Mouse (Mus musculus) midbrain, embryonic 16.5 days (tissue): ENCODE measurements around the gene Rapsn. TPM values are rescaled to one million over a fixed set of nuclear protein-coding genes. Genes with fewer than 3 reads are reported as not detected.

ENCODE experiments used
- ATAC-seq: fragments of 200-750 bp; cut with Nextera tagmentation; 2 replicates; pipeline ENCODE4 v1.8.0; 2017; ENCODE audit warnings: moderate TSS enrichment
- H3K27ac ChIP-seq: fragments of 300-500 bp; sonication (generic); 2 replicates; pipeline ENCODE4 v1.5.1; 2014; ENCODE audit warnings: mild to moderate bottlenecking, low read length, mixed read lengths
- H3K27me3 ChIP-seq: fragments of 300-500 bp; sonication (generic); 2 replicates; pipeline ENCODE4 v1.6.1; 2014; ENCODE audit warnings: low read depth, low read length, mixed read lengths; ENCODE audit not compliant: control insufficient read depth, insufficient read depth
- H3K36me3 ChIP-seq: fragments of 300-500 bp; sonication (generic); 2 replicates; pipeline ENCODE4 v1.6.1; 2014; ENCODE audit warnings: mild to moderate bottlenecking, low read length, moderate library complexity, mixed read lengths; ENCODE audit not compliant: control insufficient read depth, insufficient read depth
- H3K4me1 ChIP-seq: fragments of 300-500 bp; sonication (generic); 2 replicates; pipeline ENCODE4 v1.6.1; 2014; ENCODE audit warnings: mild to moderate bottlenecking, low read length, mixed read lengths; ENCODE audit not compliant: control insufficient read depth, insufficient read depth
- H3K4me2 ChIP-seq: fragments of 300-500 bp; sonication (generic); 2 replicates; pipeline ENCODE4 v1.6.1; 2014; ENCODE audit warnings: mild to moderate bottlenecking, low read length, mixed read lengths
- H3K4me3 ChIP-seq: fragments of 300-500 bp; sonication (generic); 2 replicates; pipeline ENCODE4 v1.5.1; 2014; ENCODE audit warnings: low read depth, mild to moderate bottlenecking, low read length, moderate library complexity, mixed read lengths
- H3K9ac ChIP-seq: fragments of 300-500 bp; sonication (generic); 2 replicates; pipeline ENCODE4 v1.6.1; 2014; ENCODE audit warnings: low read depth, low read length, mixed read lengths
- H3K9me3 ChIP-seq: fragments of 300-500 bp; sonication (generic); replicated peaks from 2 replicates; pipeline ENCODE4 v1.6.1; 2014; ENCODE audit warnings: mild to moderate bottlenecking, low read length, mixed read lengths; ENCODE audit not compliant: control insufficient read depth, poor library complexity, severe bottlenecking
- WGBS: fragments of 180-500 bp; shearing (Covaris S2); extraction: QIAGEN DNeasy Blood & Tissue Kit; methylation state at CpG from one replicate; pipeline ENCODE4 v1.1.7; 2014; 5-methylcytosine and 5-hydroxymethylcytosine counted together
- polyA plus RNA-seq: library from polyadenylated mRNA; unstranded; fragments of >200 nt; fragmentation: Nextera tagmentation; extraction: Ambion mirVana; gene quantifications from 2 replicates; pipeline ENCODE4 v1.2.1, GENCODE M21; 2015

The Rapsn gene
- polyA plus RNA-seq, 1 experiment from 2014 or later: 0.64 TPM

GRCm38 (mm10) chr2:91081775-91082695, 46.6 kb downstream of the Rapsn start, which contains the start of gene Spi1:
Gene Spi1 (plus strand): TSS chr2:91082390.
- H3K4me1 ChIP-seq: 0 out of 2 replicates have a peak, but pooled peaks cover 5% of the 10 kb centered on the region
- H3K27ac ChIP-seq: no peak within 1 kb of the TSS
- 85% methylated on average over 13 of the region's 13 CpGs for WGBS
- no peaks in the 10 kb centered on the region for H3K27me3 ChIP-seq
- H3K4me3 ChIP-seq: no peak within 1 kb of the TSS
- no peak for ATAC-seq
- H3K4me2 ChIP-seq: no peak within 1 kb of the TSS
- no peaks in the 10 kb centered on the region for H3K9me3 ChIP-seq
- no peaks in the 10 kb centered on the region for H3K36me3 ChIP-seq
- H3K9ac ChIP-seq: 0 out of 2 replicates have a peak within 1 kb of the TSS, but pooled peaks have one; percentile 3

- no peaks in the 10 kb centered on the region for H3K9me3 ChIP-seq
- no peaks in the 10 kb centered on the region for H3K36me3 ChIP-seq
- no peak overlapping the region for H3K4me3 ChIP-seq
- no peak for ATAC-seq
- 78% methylated on average over 11 of the region's 11 CpGs for WGBS
- no peak overlapping the region for H3K27ac ChIP-seq
- H3K4me2 ChIP-seq: no peak overlapping the region
- no peaks in the 10 kb centered on the region for H3K27me3 ChIP-seq
- H3K4me1 ChIP-seq: 0 out of 2 replicates have a peak, but pooled peaks cover 5% of the 10 kb centered on the region
- 0 out of 2 replicates have a peak overlapping the region, but pooled peaks have one; percentile 3 for H3K9ac ChIP-seq
These were observed 47.4 kb downstream of the Rapsn start for GRCm38 (mm10) chr2:91082844-91083243.

GRCm38 (mm10) chr2:91083366-91083940, 48.0 kb downstream of the Rapsn start:
- no peak for ATAC-seq
- Histone ChIP-seq H3K36me3 (no peaks in the 10 kb centered on the region), H3K4me1 (0 out of 2 replicates have a peak, but pooled peaks cover 5% of the 10 kb centered on the region), H3K9ac (no peak overlapping the region), H3K9me3 (no peaks in the 10 kb centered on the region), H3K4me3 (no peak overlapping the region), H3K27ac (no peak overlapping the region), H3K27me3 (no peaks in the 10 kb centered on the region), H3K4me2 (no peak overlapping the region)
- WGBS: 26% methylated on average over 1 of the region's 1 CpGs

- no peak for ATAC-seq
- H3K36me3 ChIP-seq: no peaks in the 10 kb centered on the region
- no peaks in the 10 kb centered on the region for H3K9me3 ChIP-seq
- H3K27me3 ChIP-seq: no peaks in the 10 kb centered on the region
- H3K4me3 ChIP-seq: no peak overlapping the region
- no peak overlapping the region for H3K9ac ChIP-seq
- H3K4me1 ChIP-seq: no peaks in the 10 kb centered on the region
- no peak overlapping the region for H3K4me2 ChIP-seq
- no peak overlapping the region for H3K27ac ChIP-seq
- WGBS: 84% methylated on average over 15 of the region's 15 CpGs
These were observed 48.9 kb downstream of the Rapsn start for GRCm38 (mm10) chr2:91084179-91084820.

GRCm38 (mm10) chr2:91085494-91086391, 50.3 kb downstream of the Rapsn start:
- 87% methylated on average over 14 of the region's 14 CpGs for WGBS
- H3K9me3 ChIP-seq: no peaks in the 10 kb centered on the region
- ATAC-seq: no peak
- no peak overlapping the region for H3K27ac ChIP-seq
- no peak overlapping the region for H3K4me2 ChIP-seq
- no peaks in the 10 kb centered on the region for H3K27me3 ChIP-seq
- H3K4me1 ChIP-seq: no peaks in the 10 kb centered on the region
- H3K9ac ChIP-seq: no peak overlapping the region
- no peak overlapping the region for H3K4me3 ChIP-seq
- no peaks in the 10 kb centered on the region for H3K36me3 ChIP-seq

- Histone ChIP-seq H3K36me3 (no peaks in the 10 kb centered on the region), H3K9me3 (no peaks in the 10 kb centered on the region), H3K27me3 (no peaks in the 10 kb centered on the region), H3K4me3 (no peak overlapping the region), H3K9ac (no peak overlapping the region), H3K27ac (no peak overlapping the region), H3K4me2 (no peak overlapping the region), H3K4me1 (no peaks in the 10 kb centered on the region)
- no peak for ATAC-seq
- 66% methylated on average over 9 of the region's 9 CpGs for WGBS
These were observed 51.2 kb downstream of the Rapsn start for GRCm38 (mm10) chr2:91086392-91087237.

- no peaks in the 10 kb centered on the region for H3K9me3 ChIP-seq
- H3K4me1 ChIP-seq: no peaks in the 10 kb centered on the region
- 93% methylated on average over 9 of the region's 9 CpGs for WGBS
- H3K4me2 ChIP-seq: no peak overlapping the region
- H3K4me3 ChIP-seq: no peak overlapping the region
- H3K36me3 ChIP-seq: no peaks in the 10 kb centered on the region
- no peak overlapping the region for H3K9ac ChIP-seq
- no peak for ATAC-seq
- no peaks in the 10 kb centered on the region for H3K27me3 ChIP-seq
- no peak overlapping the region for H3K27ac ChIP-seq
These were observed 52.0 kb downstream of the Rapsn start for GRCm38 (mm10) chr2:91087453-91087852.

GRCm38 (mm10) chr2:91088987-91089386, 53.6 kb downstream of the Rapsn start:
- Histone ChIP-seq H3K9me3 (no peaks in the 10 kb centered on the region), H3K27me3 (no peaks in the 10 kb centered on the region), H3K36me3 (no peaks in the 10 kb centered on the region), H3K4me2 (no peak overlapping the region), H3K4me3 (no peak overlapping the region), H3K9ac (no peak overlapping the region), H3K4me1 (no peaks in the 10 kb centered on the region), H3K27ac (no peak overlapping the region)
- WGBS: 80% methylated on average over 9 of the region's 9 CpGs
- no peak for ATAC-seq
